Mouse (Mus musculus): ENCODE results near the gene Map2k1. TPM values are rescaled to one million over a fixed set of nuclear protein-coding genes. Genes with fewer than 3 reads are reported as not detected.
"Not testable (repeated sequence)": the region's sequence is repeated elsewhere in the genome, so short reads cannot be mapped to it uniquely, and the experiment has no call there.

Map2k1 gene
- polyA plus RNA-seq, 1 experiment from 2014 or later = 56.0 TPM

- no peaks in the 10 kb centered on the region for H3K27me3 ChIP-seq
- H3K9me3 ChIP-seq = no peaks in the 10 kb centered on the region
- no peak overlapping the region for H3K4me2 ChIP-seq
- no peak overlapping the region for H3K27ac ChIP-seq
- no peak overlapping the region for H3K4me3 ChIP-seq (replicated peaks)
- ATAC-seq (ENCODE audit: low FRiP score) = no peak
- no peaks in the 10 kb centered on the region for H3K4me1 ChIP-seq
- no peaks in the 10 kb centered on the region for H3K36me3 ChIP-seq (replicated peaks)
- 73% methylated on average over 3 of the region's 3 CpGs for WGBS
- H3K9ac ChIP-seq = no peak overlapping the region
Measured at GRCm38 (mm10) chr9:64271249-64271648, 17.8 kb upstream of the Map2k1 start.

DNA sequence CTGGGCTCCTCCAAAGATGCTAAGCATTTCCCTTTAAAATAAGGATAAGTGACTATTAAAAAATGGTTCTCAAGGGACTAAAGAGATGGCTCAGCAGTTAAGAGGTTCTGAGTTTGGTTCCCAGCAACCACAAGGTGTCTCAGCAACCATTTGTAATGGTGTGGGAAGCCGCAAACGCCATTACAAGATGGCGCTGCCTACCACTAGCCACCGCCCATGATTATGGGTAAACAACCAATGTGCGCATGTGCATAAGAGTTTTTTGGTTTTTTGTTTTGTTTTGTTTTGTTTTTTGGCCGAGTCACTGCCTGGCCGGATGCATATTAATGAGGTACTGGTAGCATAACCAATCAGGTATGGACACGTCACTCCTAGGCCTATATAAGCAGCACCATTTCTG is 15.4 kb upstream of the Map2k1 start:
- not testable (repeated sequence) for H3K4me3 ChIP-seq (replicated peaks); H3K36me3 ChIP-seq (replicated peaks); H3K27ac ChIP-seq; H3K4me2 ChIP-seq; H3K9me3 ChIP-seq; H3K9ac ChIP-seq; H3K4me1 ChIP-seq; H3K27me3 ChIP-seq; ATAC-seq (ENCODE audit: low FRiP score)
- WGBS = 93% methylated on average over 8 of the region's 8 CpGs

- H3K9ac ChIP-seq = no peak overlapping the region
- WGBS = 94% methylated on average over 10 of the region's 10 CpGs
- H3K9me3 ChIP-seq = no peaks in the 10 kb centered on the region
- H3K4me2 ChIP-seq = no peak overlapping the region
- H3K27me3 ChIP-seq = no peaks in the 10 kb centered on the region
- no peak for ATAC-seq (ENCODE audit: low FRiP score)
- H3K4me1 ChIP-seq = no peaks in the 10 kb centered on the region
- H3K4me3 ChIP-seq (replicated peaks) = no peak overlapping the region
- no peak overlapping the region for H3K27ac ChIP-seq
- H3K36me3 ChIP-seq (replicated peaks) = no peaks in the 10 kb centered on the region
Measured at GRCm38 (mm10) chr9:64268196-64268595, 14.8 kb upstream of the Map2k1 start.

DNA sequence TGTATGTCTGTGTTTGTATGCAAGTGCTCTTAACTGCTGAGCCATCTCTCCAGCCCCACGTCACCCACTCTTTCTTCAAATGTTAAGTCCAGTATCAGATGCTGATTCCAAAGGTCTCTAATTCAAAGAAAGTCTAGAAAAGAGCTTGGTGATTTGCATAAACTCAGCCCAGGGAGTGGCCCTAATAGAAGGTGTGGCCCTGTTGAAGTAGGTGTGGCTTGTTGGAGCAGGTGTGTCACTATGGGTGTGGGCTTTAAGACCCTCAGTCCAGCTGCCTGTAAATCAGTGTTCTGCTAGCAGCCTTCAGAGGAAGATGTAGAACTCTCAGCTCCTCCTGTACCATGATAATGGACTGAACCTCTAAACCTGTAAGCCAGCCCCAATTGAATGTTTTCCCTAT is 13.8 kb upstream of the Map2k1 start:
- H3K9ac ChIP-seq = no peak overlapping the region
- no peaks in the 10 kb centered on the region for H3K36me3 ChIP-seq (replicated peaks)
- no peak for ATAC-seq (ENCODE audit: low FRiP score)
- no peaks in the 10 kb centered on the region for H3K9me3 ChIP-seq
- no peak overlapping the region for H3K4me2 ChIP-seq
- 97% methylated on average over 1 of the region's 1 CpGs for WGBS
- H3K27me3 ChIP-seq = no peaks in the 10 kb centered on the region
- no peaks in the 10 kb centered on the region for H3K4me1 ChIP-seq
- no peak overlapping the region for H3K27ac ChIP-seq
- no peak overlapping the region for H3K4me3 ChIP-seq (replicated peaks)

DNA sequence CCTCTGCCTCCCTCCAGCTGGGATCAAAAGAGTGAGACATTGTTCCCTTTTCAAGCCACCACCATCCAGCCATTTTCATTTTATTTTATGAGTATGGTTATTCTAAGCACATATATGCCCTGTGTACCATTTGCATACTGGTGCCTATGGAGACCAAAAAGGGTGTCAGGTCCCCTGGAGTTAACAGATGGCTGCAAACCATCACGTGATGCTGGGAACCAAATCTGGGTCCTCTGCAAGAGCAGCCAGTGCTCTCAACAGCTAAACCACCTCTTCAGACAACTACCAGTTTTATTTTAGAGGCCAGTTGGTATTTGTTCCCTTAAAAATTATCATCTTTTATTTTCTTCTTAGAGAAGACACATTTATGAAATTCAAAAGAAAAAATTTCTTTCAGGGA is 11.4 kb upstream of the Map2k1 start:
- Histone ChIP-seq H3K36me3 (replicated peaks) (no peaks in the 10 kb centered on the region), H3K9ac (no peak overlapping the region), H3K27ac (no peak overlapping the region), H3K4me3 (replicated peaks) (no peak overlapping the region), H3K4me2 (no peak overlapping the region), H3K4me1 (no peaks in the 10 kb centered on the region), H3K27me3 (no peaks in the 10 kb centered on the region), H3K9me3 (no peaks in the 10 kb centered on the region)
- 41% methylated on average over 1 of the region's 1 CpGs for WGBS
- no peak for ATAC-seq (ENCODE audit: low FRiP score)

GRCm38 (mm10) chr9:64261023-64261422 is 7.6 kb upstream of the Map2k1 start:
- H3K27me3 ChIP-seq = no peaks in the 10 kb centered on the region
- H3K4me2 ChIP-seq = no peak overlapping the region
- no peaks in the 10 kb centered on the region for H3K9me3 ChIP-seq
- H3K4me1 ChIP-seq = no peaks in the 10 kb centered on the region
- WGBS = 88% methylated on average over 4 of the region's 4 CpGs
- H3K4me3 ChIP-seq (replicated peaks) = no peak overlapping the region
- H3K36me3 ChIP-seq (replicated peaks) = no peaks in the 10 kb centered on the region
- no peak for ATAC-seq (ENCODE audit: low FRiP score)
- no peak overlapping the region for H3K9ac ChIP-seq
- H3K27ac ChIP-seq = no peak overlapping the region

GRCm38 (mm10) chr9:64259906-64260305 is 6.5 kb upstream of the Map2k1 start:
- H3K4me2 ChIP-seq = no peak overlapping the region
- no peaks in the 10 kb centered on the region for H3K27me3 ChIP-seq
- H3K36me3 ChIP-seq (replicated peaks) = no peaks in the 10 kb centered on the region
- H3K9ac ChIP-seq = no peak overlapping the region
- H3K4me1 ChIP-seq = no peaks in the 10 kb centered on the region
- WGBS = 89% methylated on average over 5 of the region's 5 CpGs
- no peak for ATAC-seq (ENCODE audit: low FRiP score)
- H3K4me3 ChIP-seq (replicated peaks) = no peak overlapping the region
- H3K9me3 ChIP-seq = no peaks in the 10 kb centered on the region
- no peak overlapping the region for H3K27ac ChIP-seq

GRCm38 (mm10) chr9:64256204-64256603 is 2.8 kb upstream of the Map2k1 start:
- Histone ChIP-seq H3K9ac (no peak overlapping the region), H3K27ac (no peak overlapping the region), H3K4me2 (no peak overlapping the region), H3K9me3 (no peaks in the 10 kb centered on the region), H3K4me3 (replicated peaks) (no peak overlapping the region), H3K4me1 (peaks cover 15% of the 10 kb centered on the region), H3K27me3 (no peaks in the 10 kb centered on the region), H3K36me3 (replicated peaks) (no peaks in the 10 kb centered on the region)
- no peak for ATAC-seq (ENCODE audit: low FRiP score)
- 87% methylated on average over 3 of the region's 3 CpGs for WGBS

DNA sequence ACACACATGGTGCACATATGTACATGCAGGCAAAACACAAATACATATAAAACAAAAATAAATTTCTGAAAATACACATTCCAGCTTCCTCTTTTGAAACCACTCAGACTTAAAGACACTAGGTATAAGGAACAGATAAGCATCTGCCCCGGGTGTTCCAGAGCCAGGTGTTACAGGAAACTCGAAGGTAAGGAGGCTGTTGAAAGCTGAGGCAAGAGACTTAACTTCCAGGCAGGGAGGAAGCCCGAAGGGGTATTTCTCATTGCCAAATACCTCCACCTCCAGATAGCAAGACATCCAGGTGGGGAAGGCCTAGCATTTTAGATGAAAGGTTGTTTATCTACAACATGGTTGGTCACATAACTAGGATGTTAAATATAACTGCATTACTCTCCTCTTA is 2.0 kb upstream of the Map2k1 start:
- ATAC-seq (ENCODE audit: low FRiP score) = no peak

GRCm38 (mm10) chr9:64252591-64253020 is 825 bp downstream of the Map2k1 start:
- Histone ChIP-seq H3K4me2 (peak overlapping the region; percentile 93), H3K27me3 (no peaks in the 10 kb centered on the region), H3K9me3 (no peaks in the 10 kb centered on the region), H3K4me3 (replicated peaks) (peak overlapping the region; percentile 93), H3K36me3 (replicated peaks) (0 out of 2 replicates have a peak, but pooled peaks cover 4% of the 10 kb centered on the region), H3K27ac (peak overlapping the region; percentile 90; the same call in 1 of the 2 replicates), H3K4me1 (peaks cover 19% of the 10 kb centered on the region), H3K9ac (peak overlapping the region; percentile 93)
- ATAC-seq (ENCODE audit: low FRiP score) = no peak
- WGBS = under 1% methylated on average over 16 of the region's 16 CpGs

More for the DNA sequence above, 2.0 kb upstream of the Map2k1 start:
- 83% methylated on average over 3 of the region's 3 CpGs for WGBS
- H3K4me1 ChIP-seq = peaks cover 19% of the 10 kb centered on the region
- no peaks in the 10 kb centered on the region for H3K27me3 ChIP-seq
- no peak overlapping the region for H3K4me3 ChIP-seq (replicated peaks)
- no peak overlapping the region for H3K27ac ChIP-seq
- no peaks in the 10 kb centered on the region for H3K36me3 ChIP-seq (replicated peaks)
- no peaks in the 10 kb centered on the region for H3K9me3 ChIP-seq
- no peak overlapping the region for H3K9ac ChIP-seq
- no peak overlapping the region for H3K4me2 ChIP-seq

GRCm38 (mm10) chr9:64250111-64250730 is 3.2 kb downstream of the Map2k1 start:
- Histone ChIP-seq H3K9ac (no peak overlapping the region), H3K36me3 (replicated peaks) (0 out of 2 replicates have a peak, but pooled peaks cover 4% of the 10 kb centered on the region), H3K4me3 (replicated peaks) (no peak overlapping the region), H3K27ac (no peak overlapping the region), H3K9me3 (no peaks in the 10 kb centered on the region), H3K4me2 (no peak overlapping the region), H3K4me1 (peaks cover 19% of the 10 kb centered on the region), H3K27me3 (no peaks in the 10 kb centered on the region)
- ATAC-seq (ENCODE audit: low FRiP score) = no peak

DNA sequence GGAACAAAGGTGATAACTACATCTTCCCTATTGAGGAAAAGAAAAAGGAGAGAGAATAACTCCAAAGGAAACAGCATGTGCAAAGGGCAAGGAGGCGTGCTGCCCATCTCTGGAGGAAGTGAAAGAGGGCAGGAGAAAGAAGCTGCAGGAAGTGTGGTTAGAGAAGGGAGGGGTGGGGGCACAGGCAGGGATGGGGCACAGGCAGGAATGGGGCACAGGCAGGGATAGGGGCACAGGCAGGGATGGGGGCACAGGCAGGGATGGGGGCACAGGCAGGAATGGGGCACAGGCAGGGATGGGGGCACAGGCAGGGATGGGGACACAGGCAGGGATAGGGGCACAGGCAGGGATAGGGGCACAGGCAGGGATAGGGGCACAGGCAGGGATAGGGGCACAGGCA is 4.1 kb downstream of the Map2k1 start:
- Histone ChIP-seq H3K4me3 (replicated peaks) (no peak overlapping the region), H3K9ac (no peak overlapping the region), H3K4me1 (peaks cover 19% of the 10 kb centered on the region), H3K9me3 (no peaks in the 10 kb centered on the region), H3K27me3 (no peaks in the 10 kb centered on the region), H3K4me2 (no peak overlapping the region), H3K27ac (no peak overlapping the region), H3K36me3 (replicated peaks) (0 out of 2 replicates have a peak, but pooled peaks cover 4% of the 10 kb centered on the region)
- no peak for ATAC-seq (ENCODE audit: low FRiP score)
- 85% methylated on average over 1 of the region's 1 CpGs for whole genome bisulfite sequencing

DNA sequence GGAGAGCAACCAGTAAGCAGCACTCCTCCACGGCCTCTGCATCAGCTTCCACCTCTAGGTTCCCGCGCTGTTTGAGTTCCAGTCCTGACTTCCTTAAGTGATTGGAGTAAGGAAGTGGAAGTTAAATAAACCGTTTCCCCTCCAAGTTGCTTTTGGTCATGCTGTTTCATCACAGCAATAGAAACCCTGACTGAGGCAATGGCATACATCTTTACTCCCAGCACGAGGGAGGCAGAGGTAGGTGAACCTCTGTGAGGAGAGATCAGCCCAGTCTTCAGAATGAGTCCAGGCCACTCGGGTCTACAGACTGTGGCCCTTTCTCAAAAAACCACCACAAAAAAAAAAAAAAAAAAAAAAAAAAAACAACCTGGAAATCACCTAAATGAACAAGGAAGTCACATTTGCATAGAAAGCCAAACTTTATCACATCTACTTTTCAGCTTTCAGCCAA is 11.0 kb downstream of the Map2k1 start:
- WGBS = 82% methylated on average over 6 of the region's 6 CpGs
- no peak for ATAC-seq (ENCODE audit: low FRiP score)
- Histone ChIP-seq H3K27me3 (no peaks in the 10 kb centered on the region), H3K27ac (no peak overlapping the region), H3K36me3 (replicated peaks) (no peaks in the 10 kb centered on the region), H3K4me1 (peaks cover 10% of the 10 kb centered on the region), H3K9ac (no peak overlapping the region), H3K4me3 (replicated peaks) (no peak overlapping the region), H3K4me2 (no peak overlapping the region), H3K9me3 (no peaks in the 10 kb centered on the region)
